Comparison of ENCODE assay signal across 30 mouse cellular contexts in the genomic region with DNA sequence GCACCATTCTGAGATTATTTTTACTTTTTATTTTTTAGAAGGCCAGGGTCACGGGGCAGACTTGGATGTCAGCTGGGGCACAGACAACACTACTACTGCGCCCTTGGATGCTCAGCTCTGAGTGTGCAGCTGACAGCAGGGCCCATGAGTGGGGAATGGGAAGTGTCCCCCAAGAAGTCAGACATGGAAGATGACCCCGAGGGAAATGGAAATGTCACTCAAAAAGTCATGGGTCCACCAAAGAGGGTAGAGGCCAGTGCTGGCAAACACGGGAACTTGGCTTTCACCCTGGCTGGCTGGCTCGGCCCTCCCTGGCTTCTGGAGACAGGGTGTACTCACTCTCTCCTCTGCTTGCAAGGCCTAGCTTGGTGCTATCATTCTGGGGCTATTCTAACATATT. TPM values are rescaled to one million over a fixed set of nuclear protein-coding genes. Genes with fewer than 3 reads are reported as not detected.
"Had no signal": no experiment of that assay in that cellular context is flagged by ENCODE, and none has a peak within 500 bp of the region (broad histone marks: within the 10 kb centered on the region; RNA-seq: fewer than 3 reads in every experiment).

No protein-coding gene starts in this region.

- H3K4me1 ChIP-seq: embryonic facial prominence, embryonic 12.5 days; embryonic facial prominence, embryonic 13.5 days; embryonic facial prominence, embryonic 15.5 days; forebrain, embryonic 12.5 days; forebrain, embryonic 13.5 days; forebrain, embryonic 15.5 days had no signal

- H3K27me3 ChIP-seq: embryonic facial prominence, embryonic 12.5 days; embryonic facial prominence, embryonic 13.5 days; embryonic facial prominence, embryonic 15.5 days; forebrain, embryonic 12.5 days; forebrain, embryonic 13.5 days; forebrain, embryonic 15.5 days had no signal

- H3K4me2 ChIP-seq: embryonic facial prominence, embryonic 12.5 days; embryonic facial prominence, embryonic 13.5 days; embryonic facial prominence, embryonic 15.5 days; forebrain, embryonic 12.5 days; forebrain, embryonic 13.5 days; forebrain, embryonic 15.5 days had no signal

- H3K36me3 ChIP-seq: embryonic facial prominence, embryonic 10.5 days; embryonic facial prominence, embryonic 12.5 days; embryonic facial prominence, embryonic 13.5 days; embryonic facial prominence, embryonic 15.5 days; forebrain, embryonic 10.5 days; forebrain, embryonic 12.5 days; forebrain, embryonic 15.5 days had no signal

- H3K9ac ChIP-seq: embryonic facial prominence, embryonic 12.5 days; embryonic facial prominence, embryonic 13.5 days; embryonic facial prominence, embryonic 15.5 days; forebrain, embryonic 12.5 days; forebrain, embryonic 13.5 days; forebrain, embryonic 15.5 days; forebrain, postnatal 0 days had no signal

- ATAC-seq: forebrain, embryonic 13.5 days; forebrain, embryonic 14.5 days; forebrain, embryonic 15.5 days; forebrain, embryonic 16.5 days; forebrain, postnatal 0 days had no signal

- H3K9me3 ChIP-seq: embryonic facial prominence, embryonic 10.5 days; embryonic facial prominence, embryonic 12.5 days; embryonic facial prominence, embryonic 13.5 days; embryonic facial prominence, embryonic 15.5 days; forebrain, embryonic 10.5 days; forebrain, embryonic 12.5 days; forebrain, embryonic 13.5 days; forebrain, embryonic 15.5 days had no signal

- H3K27ac ChIP-seq: embryonic facial prominence, embryonic 10.5 days; embryonic facial prominence, embryonic 12.5 days; embryonic facial prominence, embryonic 13.5 days; embryonic facial prominence, embryonic 15.5 days; forebrain, embryonic 10.5 days; forebrain, embryonic 12.5 days; forebrain, embryonic 13.5 days; forebrain, embryonic 15.5 days; gastrocnemius, adult 2 months; heart, adult 2 months had no signal

- DNase-seq: cerebellum, adult 18-20 months; cerebellum, adult 2 months; cerebellum, adult 8-10 months; cerebellum, adult 9-10 months; cerebellum, adult 9-11 months; cerebellum, postnatal 10 days; cerebellum, postnatal 14 days; cerebellum, postnatal 25 days; cerebellum, postnatal 36 days; embryo, embryonic 11 days; forebrain, postnatal 0 days; gastrocnemius, adult 2 months; gastrocnemius, postnatal 10 days; gastrocnemius, postnatal 25 days; gastrocnemius, postnatal 36 days; heart, adult 18-20 months; heart, adult 2 months had no signal

- H3K4me3 ChIP-seq: embryonic facial prominence, embryonic 10.5 days; embryonic facial prominence, embryonic 12.5 days; embryonic facial prominence, embryonic 13.5 days; embryonic facial prominence, embryonic 15.5 days; erythroblast, embryonic 14.5 days; forebrain, embryonic 10.5 days; forebrain, embryonic 12.5 days; forebrain, embryonic 13.5 days; forebrain, embryonic 15.5 days; gastrocnemius, adult 2 months; heart, adult 2 months had no signal

RNA-seq across cellular contexts. Expression of gene Actn2, which starts 35.6 kb away (rescaled TPM):
- total RNA-seq: common myeloid progenitor, adult 5-6 weeks; granulocyte monocyte progenitor cell, adult 5-6 weeks had no signal
- polyA plus RNA-seq: erythroblast, embryonic 14.5 days had no signal
